Mouse (Mus musculus) kidney, adult 2 months (tissue): Measurements from ENCODE around the gene Ddr2.
A peak's percentile ranks its signal among the peaks of the same experiment; 100 is the strongest.

Source experiments
- CTCF ChIP-seq: fragments of 200-500 bp; conservative IDR thresholded peaks from 2 replicates; pipeline ENCODE4 v1.5.1; 2011; ENCODE audit warnings: low read depth, mild to moderate bottlenecking, control low read depth, low read length, moderate library complexity, mixed read lengths; ENCODE audit not compliant: insufficient read depth, insufficient read length
- POLR2A ChIP-seq: fragments of 200-500 bp; IDR thresholded peaks from one replicate; pipeline ENCODE4 v1.6.1; 2011; ENCODE audit warnings: low read depth, low read length, control low read depth

DNA sequence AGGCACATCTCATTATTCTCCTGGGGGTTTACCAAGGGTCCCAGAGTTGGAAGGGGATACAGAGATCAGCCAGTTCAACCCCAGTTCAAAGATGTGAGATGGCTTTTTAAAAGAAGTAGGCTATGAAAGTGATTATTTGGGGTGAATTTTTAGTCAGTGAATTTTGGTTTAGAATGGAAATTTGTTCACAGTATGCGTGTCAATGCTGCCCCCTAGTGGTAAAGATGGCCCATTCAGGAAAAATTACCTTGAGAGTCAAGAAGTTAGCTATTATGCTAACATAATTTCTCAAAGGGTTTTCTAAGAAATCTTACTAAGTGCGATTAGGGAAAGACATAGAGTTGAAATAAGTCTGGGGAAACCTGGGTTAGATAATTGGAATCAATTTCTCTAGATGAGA, 171.2 kb downstream of the Ddr2 start:
- TF ChIP-seq CTCF (0 out of 2 replicates have a peak, but pooled peaks have one; percentile 25), POLR2A (no peak)
